Mouse (Mus musculus): Measurements from ENCODE around the gene Glud1. TPM values are rescaled to one million over a fixed set of nuclear protein-coding genes. Genes with fewer than 3 reads are reported as not detected.

The Glud1 gene
- polyA plus RNA-seq, 1 experiment from 2014 or later, result 86.0 TPM

DNA sequence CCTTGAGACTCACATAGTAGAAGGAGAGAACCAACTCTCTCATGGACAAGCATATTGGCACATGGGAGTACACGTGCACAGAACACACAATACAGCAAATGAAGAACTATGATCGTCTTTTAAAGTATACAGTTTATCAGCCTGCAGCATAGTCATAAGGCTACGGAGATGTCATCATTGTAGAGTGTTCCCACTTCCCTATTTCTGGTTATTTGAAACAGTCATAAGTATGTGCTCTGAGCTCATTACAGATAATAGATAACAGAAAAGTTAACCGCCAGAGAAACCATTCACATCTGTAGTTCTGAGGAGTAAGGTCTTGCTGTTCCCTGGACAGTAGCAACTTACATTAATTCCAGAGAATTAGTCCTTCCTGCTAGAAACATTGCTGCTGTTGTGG, 32.6 kb downstream of the Glud1 start:
- WGBS, result 95% methylated on average over 4 of the region's 4 CpGs
- peaks cover 36% of the 10 kb centered on the region for H3K36me3 ChIP-seq (ENCODE audit: control insufficient read depth, insufficient read depth)

DNA sequence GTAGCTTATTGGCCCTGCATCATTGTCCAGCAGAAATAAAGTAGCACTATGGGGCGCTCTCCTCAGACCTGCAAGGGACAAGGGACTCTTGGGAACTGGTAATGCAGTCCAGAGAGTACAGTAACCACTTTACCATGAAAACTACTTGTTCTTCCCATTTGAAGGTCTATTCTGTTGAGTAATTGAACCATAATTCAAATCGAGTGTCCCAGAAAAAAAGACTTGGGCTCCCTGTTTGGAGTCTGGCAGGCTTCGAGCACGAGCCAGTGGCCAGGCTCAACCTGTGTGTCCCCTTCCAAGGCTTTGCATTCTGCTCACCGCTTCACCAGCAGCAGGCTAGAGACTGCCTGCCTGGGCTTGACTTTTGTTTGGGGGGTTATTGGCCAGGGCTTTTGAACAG, 33.8 kb downstream of the Glud1 start:
- no peak overlapping the region for H3K9ac ChIP-seq (replicated peaks; ENCODE audit: low read depth, low read length)
- peaks cover 31% of the 10 kb centered on the region for H3K36me3 ChIP-seq (ENCODE audit: control insufficient read depth, insufficient read depth)
- no peak overlapping the region for H3K4me3 ChIP-seq (replicated peaks; ENCODE audit: low read length)
- H3K4me1 ChIP-seq (replicated peaks; ENCODE audit: control insufficient read depth, insufficient read depth, low read length), result no peaks in the 10 kb centered on the region
- H3K4me2 ChIP-seq (ENCODE audit: low read length), result no peak overlapping the region
- no peaks in the 10 kb centered on the region for H3K27me3 ChIP-seq (replicated peaks; ENCODE audit: control insufficient read depth, insufficient read depth, low read length)
- no peak for ATAC-seq
- 74% methylated on average over 5 of the region's 5 CpGs for WGBS
- H3K9me3 ChIP-seq (ENCODE audit: control insufficient read depth, low read length), result no peaks in the 10 kb centered on the region
- H3K27ac ChIP-seq (ENCODE audit: low read length), result no peak overlapping the region

More for the DNA sequence above, 32.6 kb downstream of the Glud1 start:
- no peak overlapping the region for H3K4me3 ChIP-seq (replicated peaks; ENCODE audit: low read length)
- H3K27ac ChIP-seq (ENCODE audit: low read length), result no peak overlapping the region
- H3K4me2 ChIP-seq (ENCODE audit: low read length), result no peak overlapping the region
- H3K9me3 ChIP-seq (ENCODE audit: control insufficient read depth, low read length), result no peaks in the 10 kb centered on the region
- no peaks in the 10 kb centered on the region for H3K4me1 ChIP-seq (replicated peaks; ENCODE audit: control insufficient read depth, insufficient read depth, low read length)
- no peak for ATAC-seq
- H3K27me3 ChIP-seq (replicated peaks; ENCODE audit: control insufficient read depth, insufficient read depth, low read length), result no peaks in the 10 kb centered on the region
- H3K9ac ChIP-seq (replicated peaks; ENCODE audit: low read depth, low read length), result no peak overlapping the region

- whole genome bisulfite sequencing, result 67% methylated on average over 12 of the region's 12 CpGs
- Histone ChIP-seq H3K4me3 (replicated peaks; ENCODE audit: low read length) (no peak overlapping the region), H3K9ac (replicated peaks; ENCODE audit: low read depth, low read length) (no peak overlapping the region), H3K4me2 (ENCODE audit: low read length) (no peak overlapping the region), H3K9me3 (ENCODE audit: control insufficient read depth, low read length) (no peaks in the 10 kb centered on the region), H3K4me1 (replicated peaks; ENCODE audit: control insufficient read depth, insufficient read depth, low read length) (no peaks in the 10 kb centered on the region), H3K27me3 (replicated peaks; ENCODE audit: control insufficient read depth, insufficient read depth, low read length) (no peaks in the 10 kb centered on the region), H3K36me3 (ENCODE audit: control insufficient read depth, insufficient read depth) (peaks cover 24% of the 10 kb centered on the region), H3K27ac (ENCODE audit: low read length) (no peak overlapping the region)
- no peak for ATAC-seq
These were observed 35.4 kb downstream of the Glud1 start for GRCm38 (mm10) chr14:34345771-34346566.

DNA sequence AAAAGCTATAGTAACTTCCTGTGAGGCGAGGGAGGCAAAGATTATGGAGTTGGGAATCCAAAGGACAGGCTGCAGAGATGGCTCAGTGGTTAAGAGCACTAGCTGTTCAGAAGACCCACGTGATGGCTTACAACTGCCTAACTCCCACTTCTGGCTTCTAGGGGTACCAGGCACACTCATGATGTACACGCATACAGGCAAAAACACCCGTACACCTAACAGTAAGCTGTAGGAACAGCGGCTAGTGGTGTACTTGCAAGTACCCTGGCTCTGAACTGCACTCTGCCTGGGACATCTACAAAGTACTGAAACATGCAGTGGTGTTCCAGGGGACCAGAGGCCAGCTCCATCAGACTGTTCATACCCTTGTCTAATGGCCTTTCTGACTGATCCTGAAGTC, 36.6 kb downstream of the Glud1 start:
- Histone ChIP-seq H3K36me3 (ENCODE audit: control insufficient read depth, insufficient read depth) (peaks cover 16% of the 10 kb centered on the region), H3K4me3 (replicated peaks; ENCODE audit: low read length) (no peak overlapping the region), H3K27ac (ENCODE audit: low read length) (no peak overlapping the region), H3K27me3 (replicated peaks; ENCODE audit: control insufficient read depth, insufficient read depth, low read length) (no peaks in the 10 kb centered on the region), H3K9me3 (ENCODE audit: control insufficient read depth, low read length) (no peaks in the 10 kb centered on the region), H3K9ac (replicated peaks; ENCODE audit: low read depth, low read length) (no peak overlapping the region), H3K4me1 (replicated peaks; ENCODE audit: control insufficient read depth, insufficient read depth, low read length) (no peaks in the 10 kb centered on the region), H3K4me2 (ENCODE audit: low read length) (no peak overlapping the region)
- WGBS, result 93% methylated on average over 5 of the region's 5 CpGs
- ATAC-seq, result no peak

GRCm38 (mm10) chr14:34348301-34348700, 37.8 kb downstream of the Glud1 start:
- Histone ChIP-seq H3K36me3 (ENCODE audit: control insufficient read depth, insufficient read depth) (peaks cover 6% of the 10 kb centered on the region), H3K9me3 (ENCODE audit: control insufficient read depth, low read length) (no peaks in the 10 kb centered on the region), H3K27ac (ENCODE audit: low read length) (no peak overlapping the region), H3K27me3 (replicated peaks; ENCODE audit: control insufficient read depth, insufficient read depth, low read length) (no peaks in the 10 kb centered on the region), H3K4me1 (replicated peaks; ENCODE audit: control insufficient read depth, insufficient read depth, low read length) (no peaks in the 10 kb centered on the region), H3K4me2 (ENCODE audit: low read length) (no peak overlapping the region), H3K9ac (replicated peaks; ENCODE audit: low read depth, low read length) (no peak overlapping the region), H3K4me3 (replicated peaks; ENCODE audit: low read length) (no peak overlapping the region)
- 85% methylated on average over 7 of the region's 7 CpGs for WGBS
- no peak for ATAC-seq

DNA sequence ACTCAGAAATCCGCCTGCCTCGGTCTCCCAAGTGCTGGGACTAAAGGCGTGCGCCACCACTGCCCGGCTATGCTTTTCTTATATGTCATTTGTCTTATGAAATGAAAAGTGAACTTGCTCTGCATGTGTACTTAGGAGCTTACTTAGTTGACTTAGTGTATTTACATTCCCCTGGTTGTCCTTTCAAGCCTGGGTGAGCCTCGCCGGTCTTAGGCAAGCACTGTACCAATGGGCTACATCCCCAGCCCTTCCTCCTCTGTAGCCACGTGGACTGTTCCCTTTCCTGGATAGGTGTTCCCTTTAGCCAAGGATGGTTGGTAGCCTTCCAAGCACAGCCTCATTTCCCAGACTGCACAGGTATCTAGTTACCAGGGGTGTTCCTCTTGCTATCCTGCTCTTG, 38.5 kb downstream of the Glud1 start:
- no peak overlapping the region for H3K27ac ChIP-seq (ENCODE audit: low read length)
- H3K27me3 ChIP-seq (replicated peaks; ENCODE audit: control insufficient read depth, insufficient read depth, low read length), result no peaks in the 10 kb centered on the region
- 92% methylated on average over 8 of the region's 8 CpGs for WGBS
- H3K36me3 ChIP-seq (ENCODE audit: control insufficient read depth, insufficient read depth), result peaks cover 4% of the 10 kb centered on the region; the same call in 1 of the 2 replicates
- no peak for ATAC-seq
- no peaks in the 10 kb centered on the region for H3K9me3 ChIP-seq (ENCODE audit: control insufficient read depth, low read length)
- H3K4me1 ChIP-seq (replicated peaks; ENCODE audit: control insufficient read depth, insufficient read depth, low read length), result no peaks in the 10 kb centered on the region
- H3K4me2 ChIP-seq (ENCODE audit: low read length), result no peak overlapping the region
- H3K9ac ChIP-seq (replicated peaks; ENCODE audit: low read depth, low read length), result no peak overlapping the region
- no peak overlapping the region for H3K4me3 ChIP-seq (replicated peaks; ENCODE audit: low read length)

- 80% methylated on average over 3 of the region's 3 CpGs for WGBS
- no peak overlapping the region for H3K4me3 ChIP-seq (replicated peaks; ENCODE audit: low read length)
- H3K4me2 ChIP-seq (ENCODE audit: low read length), result no peak overlapping the region
- H3K27me3 ChIP-seq (replicated peaks; ENCODE audit: control insufficient read depth, insufficient read depth, low read length), result no peaks in the 10 kb centered on the region
- H3K36me3 ChIP-seq (ENCODE audit: control insufficient read depth, insufficient read depth), result no peaks in the 10 kb centered on the region
- no peak for ATAC-seq
- no peaks in the 10 kb centered on the region for H3K4me1 ChIP-seq (replicated peaks; ENCODE audit: control insufficient read depth, insufficient read depth, low read length)
- H3K9ac ChIP-seq (replicated peaks; ENCODE audit: low read depth, low read length), result no peak overlapping the region
- H3K9me3 ChIP-seq (ENCODE audit: control insufficient read depth, low read length), result no peaks in the 10 kb centered on the region
- no peak overlapping the region for H3K27ac ChIP-seq (ENCODE audit: low read length)
These were observed 41.1 kb downstream of the Glud1 start for GRCm38 (mm10) chr14:34351660-34352059.

- Histone ChIP-seq H3K4me1 (replicated peaks; ENCODE audit: control insufficient read depth, insufficient read depth, low read length) (no peaks in the 10 kb centered on the region), H3K4me2 (ENCODE audit: low read length) (no peak overlapping the region), H3K9me3 (ENCODE audit: control insufficient read depth, low read length) (no peaks in the 10 kb centered on the region), H3K27ac (ENCODE audit: low read length) (no peak overlapping the region), H3K36me3 (ENCODE audit: control insufficient read depth, insufficient read depth) (no peaks in the 10 kb centered on the region), H3K27me3 (replicated peaks; ENCODE audit: control insufficient read depth, insufficient read depth, low read length) (no peaks in the 10 kb centered on the region), H3K9ac (replicated peaks; ENCODE audit: low read depth, low read length) (no peak overlapping the region), H3K4me3 (replicated peaks; ENCODE audit: low read length) (no peak overlapping the region)
- 75% methylated on average over 6 of the region's 6 CpGs for WGBS
- ATAC-seq, result no peak
These were observed 42.0 kb downstream of the Glud1 start for GRCm38 (mm10) chr14:34352523-34352922.

DNA sequence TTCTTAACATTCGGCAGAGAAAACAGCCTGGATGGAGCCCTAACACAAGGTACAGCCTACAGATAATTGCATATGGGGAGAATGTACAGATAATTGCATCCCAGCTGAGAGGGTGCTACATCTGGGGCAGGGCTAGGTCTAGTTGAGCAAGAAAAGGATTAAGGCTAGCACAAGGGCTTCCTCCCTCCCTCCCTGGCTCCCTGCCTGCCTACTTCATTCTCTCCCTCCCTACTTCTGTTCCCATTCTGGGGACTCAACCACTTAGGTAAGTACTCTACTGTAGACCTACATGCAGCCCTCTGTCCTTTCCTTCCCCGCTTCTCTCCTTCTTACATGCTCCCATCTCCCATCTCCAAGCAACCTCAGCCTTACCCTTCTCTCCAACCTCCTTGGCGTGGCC, 42.8 kb downstream of the Glud1 start:
- Histone ChIP-seq H3K4me2 (ENCODE audit: low read length) (no peak overlapping the region), H3K36me3 (ENCODE audit: control insufficient read depth, insufficient read depth) (no peaks in the 10 kb centered on the region), H3K9me3 (ENCODE audit: control insufficient read depth, low read length) (no peaks in the 10 kb centered on the region), H3K27me3 (replicated peaks; ENCODE audit: control insufficient read depth, insufficient read depth, low read length) (no peaks in the 10 kb centered on the region), H3K4me3 (replicated peaks; ENCODE audit: low read length) (no peak overlapping the region), H3K4me1 (replicated peaks; ENCODE audit: control insufficient read depth, insufficient read depth, low read length) (no peaks in the 10 kb centered on the region), H3K27ac (ENCODE audit: low read length) (no peak overlapping the region), H3K9ac (replicated peaks; ENCODE audit: low read depth, low read length) (no peak overlapping the region)
- WGBS, result 89% methylated on average over 3 of the region's 3 CpGs
- no peak for ATAC-seq

DNA sequence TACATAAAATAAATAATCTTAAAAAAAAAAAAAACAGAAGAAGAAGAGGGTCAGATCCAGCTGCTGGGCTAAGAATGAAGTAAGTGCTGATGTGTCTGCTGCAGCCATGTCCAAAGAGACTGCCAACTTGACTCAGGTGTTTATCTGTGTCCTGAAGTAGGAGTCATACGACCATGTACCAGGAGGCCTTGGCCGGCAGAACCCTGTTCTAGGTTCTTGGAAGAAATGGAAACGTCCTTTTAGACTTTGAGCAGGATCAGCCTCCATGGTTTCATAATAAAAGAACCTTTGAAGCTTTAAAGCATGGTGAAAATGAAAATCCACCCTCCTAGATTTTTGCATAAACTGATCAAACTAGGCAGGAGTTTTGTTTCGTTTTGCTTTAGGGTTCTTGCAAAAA, 43.9 kb downstream of the Glud1 start:
- H3K4me2 ChIP-seq (ENCODE audit: low read length), result no peak overlapping the region
- 86% methylated on average over 4 of the region's 4 CpGs for WGBS
- H3K36me3 ChIP-seq (ENCODE audit: control insufficient read depth, insufficient read depth), result no peaks in the 10 kb centered on the region
- H3K9ac ChIP-seq (replicated peaks; ENCODE audit: low read depth, low read length), result no peak overlapping the region
- no peak overlapping the region for H3K4me3 ChIP-seq (replicated peaks; ENCODE audit: low read length)
- no peaks in the 10 kb centered on the region for H3K27me3 ChIP-seq (replicated peaks; ENCODE audit: control insufficient read depth, insufficient read depth, low read length)
- no peak for ATAC-seq
- no peaks in the 10 kb centered on the region for H3K4me1 ChIP-seq (replicated peaks; ENCODE audit: control insufficient read depth, insufficient read depth, low read length)
- H3K9me3 ChIP-seq (ENCODE audit: control insufficient read depth, low read length), result no peaks in the 10 kb centered on the region
- no peak overlapping the region for H3K27ac ChIP-seq (ENCODE audit: low read length)

Measured in forebrain, embryonic 16.5 days (tissue).